Mouse (Mus musculus) hindbrain, embryonic 15.5 days (tissue): Measurements from ENCODE around the gene Pla2g1b. TPM values are rescaled to one million over a fixed set of nuclear protein-coding genes. Genes with fewer than 3 reads are reported as not detected.

Source experiments
- ATAC-seq: fragments of 200-750 bp; cut with Nextera tagmentation; 2 replicates; pipeline ENCODE4 v1.8.0; 2017; ENCODE audit warnings: low read depth, moderate number of reproducible peaks, moderate TSS enrichment; ENCODE audit not compliant: low FRiP score
- H3K27ac ChIP-seq: fragments of 300-500 bp; sonication (generic); replicated peaks from 2 replicates; pipeline ENCODE4 v1.5.1; 2015; ENCODE audit warnings: mild to moderate bottlenecking, inconsistent platforms
- H3K27me3 ChIP-seq: fragments of 300-500 bp; sonication (generic); 2 replicates; pipeline ENCODE4 v1.6.1; 2015; ENCODE audit warnings: control low read depth, inconsistent platforms
- H3K36me3 ChIP-seq: fragments of 300-500 bp; sonication (generic); 2 replicates; pipeline ENCODE4 v1.6.1; 2015; ENCODE audit warnings: control low read depth, inconsistent platforms
- H3K4me1 ChIP-seq: fragments of 300-500 bp; sonication (generic); replicated peaks from 2 replicates; pipeline ENCODE4 v1.6.1; 2015; ENCODE audit warnings: control low read depth, inconsistent platforms
- H3K4me2 ChIP-seq: fragments of 300-500 bp; sonication (generic); 2 replicates; pipeline ENCODE4 v1.6.1; 2015; ENCODE audit warnings: moderate library complexity, mild to moderate bottlenecking, inconsistent platforms
- H3K4me3 ChIP-seq: fragments of 300-500 bp; sonication (generic); 2 replicates; pipeline ENCODE4 v1.5.1; 2015; ENCODE audit warnings: mild to moderate bottlenecking, inconsistent platforms
- H3K9ac ChIP-seq: fragments of 300-500 bp; sonication (generic); 2 replicates; pipeline ENCODE4 v1.6.1; 2015; ENCODE audit warnings: inconsistent platforms
- H3K9me3 ChIP-seq: fragments of 300-500 bp; sonication (generic); 2 replicates; pipeline ENCODE4 v1.6.1; 2016; ENCODE audit warnings: control low read depth, inconsistent platforms
- WGBS: fragments of 180-500 bp; shearing (Covaris S2); methylation state at CpG from one replicate; pipeline ENCODE4 v1.1.7; 2015; 5-methylcytosine and 5-hydroxymethylcytosine counted together
- polyA plus RNA-seq: library from polyadenylated mRNA; unstranded; fragments of >200 nt; fragmentation: Nextera tagmentation; extraction: Ambion mirVana; gene quantifications from 2 replicates; pipeline ENCODE4 v1.2.1, GENCODE M21; 2015

Pla2g1b gene
- polyA plus RNA-seq, 1 experiment from 2014 or later: not detected

DNA sequence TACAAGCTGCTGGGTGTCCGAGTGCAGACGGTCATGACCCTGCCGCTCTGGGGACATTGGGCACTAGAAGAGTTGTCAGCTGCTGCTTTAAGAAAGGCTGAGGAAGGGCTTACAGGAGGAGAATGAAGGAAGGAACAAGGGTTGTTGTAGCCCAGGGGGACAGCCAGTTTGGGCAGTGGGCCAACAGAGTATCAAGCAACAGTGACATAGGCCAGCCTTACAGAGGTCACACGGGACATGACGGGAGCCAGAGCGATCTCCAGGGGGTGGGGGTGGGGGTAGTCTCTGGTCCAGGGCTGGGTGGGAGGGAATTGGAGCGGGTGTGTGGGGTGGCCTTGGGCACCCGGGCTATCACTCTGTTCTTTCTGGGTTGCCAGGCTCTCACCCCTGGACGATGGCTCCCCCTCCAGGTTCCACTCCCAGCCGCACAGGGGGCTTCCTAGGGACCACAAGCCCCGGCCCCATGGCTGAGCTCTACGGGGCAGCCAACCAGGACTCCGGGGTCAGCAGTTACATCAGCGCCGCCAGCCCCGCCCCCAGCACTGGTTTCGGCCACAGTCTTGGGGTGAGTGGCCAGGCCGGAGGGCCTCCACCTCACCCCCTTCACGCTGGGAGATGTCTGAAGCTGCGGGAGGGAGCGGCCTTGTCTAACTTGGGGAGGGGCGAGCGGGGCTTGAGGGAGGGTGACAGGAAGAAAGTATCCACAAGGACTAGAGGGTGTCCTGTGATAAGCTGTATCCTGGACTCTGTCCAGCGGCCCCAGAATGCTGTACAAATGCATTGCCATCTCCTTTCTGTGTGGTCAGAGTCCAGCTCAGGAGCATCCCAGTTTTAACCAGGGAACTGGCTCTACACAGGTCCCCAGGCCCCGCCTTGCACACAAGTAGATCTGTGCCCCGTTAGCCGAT is 15.4 kb upstream of the Pla2g1b start:
- H3K4me3 ChIP-seq: no peak overlapping the region
- WGBS: 86% methylated on average over 27 of the region's 27 CpGs
- no peaks in the 10 kb centered on the region for H3K27me3 ChIP-seq
- peaks cover 48% of the 10 kb centered on the region for H3K36me3 ChIP-seq
- H3K27ac ChIP-seq: no peak overlapping the region
- no peak overlapping the region for H3K9ac ChIP-seq
- no peak overlapping the region for H3K4me2 ChIP-seq
- no peaks in the 10 kb centered on the region for H3K4me1 ChIP-seq
- H3K9me3 ChIP-seq: no peaks in the 10 kb centered on the region
- no peak for ATAC-seq

DNA sequence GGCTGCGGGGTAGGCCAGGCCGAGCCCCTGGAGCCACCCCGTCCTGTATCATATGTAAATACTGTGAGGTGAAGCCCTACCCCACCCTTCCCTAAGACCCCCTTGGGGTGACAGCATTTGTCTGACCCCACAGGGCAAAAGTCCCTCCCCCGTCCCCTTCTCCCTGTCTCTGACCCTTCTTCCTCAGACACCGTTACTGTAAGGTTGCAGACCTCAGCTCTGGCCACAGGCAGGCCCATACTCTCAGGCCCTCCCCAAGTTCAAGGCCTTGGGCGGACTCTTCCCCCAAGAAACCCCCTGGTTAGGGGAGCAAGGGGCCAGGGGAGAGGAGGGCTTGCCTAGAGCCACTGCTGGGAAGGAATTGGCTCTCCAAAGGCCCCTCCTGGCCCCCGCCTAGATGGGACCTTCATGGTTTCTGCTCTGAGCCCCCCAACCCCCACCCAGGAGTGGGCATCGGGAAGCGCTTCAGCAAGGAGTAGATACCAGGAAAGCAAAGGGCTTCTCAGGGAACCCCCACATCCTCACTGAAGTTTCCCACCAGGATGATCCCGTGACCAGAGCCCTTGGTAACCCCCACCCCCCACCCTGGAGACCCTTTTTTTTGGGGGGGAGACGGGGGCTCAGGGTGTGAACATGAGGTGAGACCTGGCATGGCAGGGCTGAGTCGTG is 11.5 kb upstream of the Pla2g1b start:
- Histone ChIP-seq H3K4me2 (no peak overlapping the region), H3K27ac (no peak overlapping the region), H3K9ac (no peak overlapping the region), H3K36me3 (peaks cover 30% of the 10 kb centered on the region), H3K27me3 (no peaks in the 10 kb centered on the region), H3K4me1 (no peaks in the 10 kb centered on the region), H3K9me3 (no peaks in the 10 kb centered on the region), H3K4me3 (no peak overlapping the region)
- 81% methylated on average over 12 of the region's 12 CpGs for WGBS
- ATAC-seq: no peak; the same call in 1 of the 2 replicates

DNA sequence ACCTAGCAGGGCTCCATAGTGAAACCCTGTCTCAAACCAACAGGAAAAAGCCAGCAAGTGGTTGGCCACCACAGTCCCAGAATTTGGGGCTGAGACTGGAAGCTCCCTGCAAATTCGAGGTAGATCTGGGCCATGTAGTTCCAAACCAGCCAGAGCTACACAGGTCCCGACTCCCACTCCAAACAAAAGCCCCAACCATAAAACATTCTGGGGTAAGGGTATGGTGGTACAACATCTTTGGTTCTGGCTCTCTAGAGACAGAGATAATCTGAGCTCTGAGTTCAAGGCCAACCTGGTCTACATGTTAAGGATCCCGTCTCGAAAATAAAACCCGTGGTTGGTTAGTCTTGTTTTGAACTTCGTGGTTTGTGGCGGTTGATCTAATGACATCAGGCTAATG is 10.2 kb upstream of the Pla2g1b start:
- H3K9ac ChIP-seq: no peak overlapping the region
- no peaks in the 10 kb centered on the region for H3K9me3 ChIP-seq
- H3K27me3 ChIP-seq: no peaks in the 10 kb centered on the region
- H3K4me2 ChIP-seq: no peak overlapping the region
- peaks cover 23% of the 10 kb centered on the region for H3K36me3 ChIP-seq
- no peak for ATAC-seq
- H3K27ac ChIP-seq: no peak overlapping the region
- H3K4me1 ChIP-seq: no peaks in the 10 kb centered on the region
- no peak overlapping the region for H3K4me3 ChIP-seq
- 77% methylated on average over 7 of the region's 7 CpGs for WGBS

DNA sequence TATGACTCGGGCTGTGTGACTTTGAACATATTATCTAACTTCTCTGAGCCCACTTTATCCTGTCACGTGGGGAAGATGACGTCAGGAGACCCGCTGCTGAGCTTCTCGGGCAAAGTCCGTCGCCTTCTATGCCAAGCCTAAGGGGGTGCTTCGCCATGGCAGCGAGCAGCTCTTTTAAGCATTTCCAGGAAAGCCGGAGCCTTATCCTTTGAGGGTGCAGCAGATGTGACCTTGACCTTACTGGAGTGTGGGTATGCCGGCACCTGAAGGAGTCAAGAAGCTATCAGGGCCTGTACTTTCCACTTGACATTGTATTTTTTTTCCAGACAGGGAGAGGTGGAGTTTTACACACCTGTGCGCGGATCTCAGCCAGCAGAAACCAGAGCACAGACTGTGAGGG is 7.1 kb upstream of the Pla2g1b start:
- Histone ChIP-seq H3K9me3 (no peaks in the 10 kb centered on the region), H3K4me1 (no peaks in the 10 kb centered on the region), H3K36me3 (no peaks in the 10 kb centered on the region; the same call in 1 of the 2 replicates), H3K9ac (no peak overlapping the region), H3K4me2 (no peak overlapping the region), H3K4me3 (no peak overlapping the region), H3K27ac (no peak overlapping the region), H3K27me3 (no peaks in the 10 kb centered on the region)
- ATAC-seq: no peak
- WGBS: 68% methylated on average over 13 of the region's 13 CpGs

DNA sequence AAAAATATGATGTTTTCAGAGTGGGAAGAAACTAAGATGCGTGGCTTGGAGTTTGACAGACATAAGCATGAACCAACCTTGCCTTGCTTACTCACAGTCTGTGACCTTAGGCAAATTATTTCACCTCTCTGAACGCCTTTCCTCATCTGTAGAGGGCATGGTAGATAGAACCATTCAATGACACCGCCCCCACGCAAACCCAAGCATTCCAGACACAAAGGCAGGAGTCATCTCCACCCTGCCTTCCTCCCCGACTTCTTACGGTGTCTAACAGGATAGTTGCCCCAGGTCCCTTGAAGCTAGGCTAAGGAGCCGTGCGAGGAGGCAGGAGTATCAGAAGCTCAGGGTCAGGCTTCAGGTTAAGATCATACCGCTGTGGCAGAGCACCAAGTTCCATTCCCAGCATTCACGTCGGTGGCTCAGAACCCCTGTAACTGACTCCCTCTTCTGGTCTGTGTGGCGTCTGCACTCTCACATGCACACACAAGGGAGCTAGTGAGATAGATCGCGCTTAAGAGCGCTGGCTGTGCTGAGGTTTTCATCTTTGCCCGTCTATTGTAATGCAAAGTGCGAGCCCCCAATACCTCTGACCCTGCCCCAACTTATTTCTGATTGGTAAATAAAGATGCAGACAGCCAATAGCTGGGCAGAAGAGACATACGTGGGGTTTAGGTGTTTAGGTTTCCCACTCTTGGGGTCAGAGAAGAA is 1.5 kb upstream of the Pla2g1b start:
- no peak for ATAC-seq
- Histone ChIP-seq H3K4me3 (no peak overlapping the region), H3K9me3 (no peaks in the 10 kb centered on the region), H3K27me3 (no peaks in the 10 kb centered on the region), H3K27ac (no peak overlapping the region), H3K4me1 (no peaks in the 10 kb centered on the region), H3K9ac (no peak overlapping the region), H3K36me3 (no peaks in the 10 kb centered on the region), H3K4me2 (no peak overlapping the region)
- WGBS: 75% methylated on average over 18 of the region's 18 CpGs

DNA sequence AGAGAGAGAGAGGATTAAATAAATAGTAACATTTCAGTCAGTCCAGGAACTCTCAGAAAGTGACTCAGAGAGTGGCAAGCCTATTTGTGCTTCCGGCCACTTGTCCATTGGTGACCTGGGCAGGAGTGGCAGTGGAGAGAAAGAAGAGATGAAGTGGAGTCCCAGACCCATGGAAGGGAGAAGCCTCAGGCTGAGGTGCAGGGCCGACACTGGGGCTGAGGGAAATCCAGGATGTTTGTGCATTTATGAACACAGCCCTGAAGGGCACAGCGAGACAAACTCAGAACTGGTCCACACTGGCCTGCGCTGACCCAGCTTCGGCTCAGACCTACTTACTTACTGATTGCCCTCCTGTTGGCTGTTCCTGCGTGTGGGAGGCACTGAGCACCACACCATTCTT is 3.7 kb downstream of the Pla2g1b start:
- Histone ChIP-seq H3K9ac (no peak overlapping the region), H3K4me1 (peaks cover 4% of the 10 kb centered on the region; the same call in 1 of the 2 replicates), H3K9me3 (no peaks in the 10 kb centered on the region), H3K36me3 (no peaks in the 10 kb centered on the region), H3K27ac (no peak overlapping the region), H3K4me2 (no peak overlapping the region), H3K4me3 (no peak overlapping the region), H3K27me3 (no peaks in the 10 kb centered on the region)
- 73% methylated on average over 6 of the region's 6 CpGs for WGBS
- ATAC-seq: no peak

DNA sequence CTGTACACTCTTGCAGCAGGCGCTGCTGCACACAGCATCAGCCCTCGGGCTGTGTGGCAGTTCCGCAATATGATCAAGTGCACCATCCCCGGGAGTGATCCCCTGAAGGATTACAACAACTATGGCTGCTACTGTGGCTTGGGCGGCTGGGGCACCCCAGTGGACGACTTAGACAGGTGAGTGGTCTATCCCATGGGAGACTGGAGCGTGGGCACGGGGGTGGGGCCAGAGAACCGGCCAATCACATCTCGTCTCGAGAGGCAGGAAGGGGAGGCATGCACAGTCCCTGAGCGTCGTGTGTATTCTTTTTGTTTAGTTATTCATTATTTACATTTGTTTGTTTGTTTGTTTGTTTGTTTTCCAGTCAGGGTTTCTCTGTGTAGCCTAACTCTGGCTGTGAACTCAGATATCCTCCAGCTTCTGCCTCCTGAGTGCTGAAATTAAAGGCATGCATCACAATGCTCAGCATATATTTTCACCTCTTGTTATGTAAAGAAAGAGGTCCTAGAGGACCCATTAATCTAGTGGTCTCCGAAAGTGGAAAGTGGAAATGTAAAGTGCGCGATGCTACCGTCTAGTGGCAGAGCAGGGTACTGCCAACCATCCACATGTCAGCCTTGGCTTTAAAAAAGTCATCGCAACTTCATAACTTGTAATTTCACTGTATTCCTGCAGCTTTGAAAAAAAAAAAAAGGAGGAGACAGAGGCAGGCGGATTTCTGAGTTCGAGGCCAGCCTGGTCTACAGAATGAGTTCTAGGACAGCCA is 4.9 kb downstream of the Pla2g1b start:
- ATAC-seq: no peak
- H3K9me3 ChIP-seq: no peaks in the 10 kb centered on the region
- peak overlapping the region; percentile 37 for H3K4me2 ChIP-seq
- no peaks in the 10 kb centered on the region for H3K27me3 ChIP-seq
- no peak overlapping the region for H3K27ac ChIP-seq
- H3K36me3 ChIP-seq: no peaks in the 10 kb centered on the region
- no peak overlapping the region for H3K9ac ChIP-seq
- WGBS: 29% methylated on average over 20 of the region's 20 CpGs
- peaks cover 8% of the 10 kb centered on the region for H3K4me1 ChIP-seq
- peak overlapping the region; percentile 4; the same call in 1 of the 2 replicates for H3K4me3 ChIP-seq

DNA sequence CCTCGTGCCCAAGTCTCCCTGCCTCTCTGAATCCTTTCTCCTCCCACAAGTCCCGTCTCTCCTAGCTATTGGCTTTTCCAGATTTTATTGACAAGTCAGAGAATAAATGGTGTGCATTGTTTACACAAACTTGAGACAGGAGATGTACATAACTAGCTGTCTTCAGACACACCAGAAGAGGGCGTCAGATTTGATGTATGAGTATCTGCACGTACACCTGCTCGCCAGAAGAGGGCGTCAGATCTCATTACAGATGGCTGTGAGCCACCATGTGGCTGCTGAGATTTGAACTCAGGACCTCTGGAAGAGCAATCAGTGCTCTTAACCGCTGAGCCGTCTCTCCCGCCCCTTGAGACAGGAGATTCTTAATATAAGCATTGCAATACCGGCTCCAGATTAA is 7.1 kb downstream of the Pla2g1b start:
- WGBS: 75% methylated on average over 10 of the region's 10 CpGs
- Histone ChIP-seq H3K27me3 (no peaks in the 10 kb centered on the region), H3K9ac (no peak overlapping the region), H3K4me3 (no peak overlapping the region), H3K9me3 (no peaks in the 10 kb centered on the region), H3K27ac (no peak overlapping the region), H3K36me3 (0 out of 2 replicates have a peak, but pooled peaks cover 8% of the 10 kb centered on the region), H3K4me1 (peaks cover 8% of the 10 kb centered on the region), H3K4me2 (no peak overlapping the region)
- ATAC-seq: no peak

DNA sequence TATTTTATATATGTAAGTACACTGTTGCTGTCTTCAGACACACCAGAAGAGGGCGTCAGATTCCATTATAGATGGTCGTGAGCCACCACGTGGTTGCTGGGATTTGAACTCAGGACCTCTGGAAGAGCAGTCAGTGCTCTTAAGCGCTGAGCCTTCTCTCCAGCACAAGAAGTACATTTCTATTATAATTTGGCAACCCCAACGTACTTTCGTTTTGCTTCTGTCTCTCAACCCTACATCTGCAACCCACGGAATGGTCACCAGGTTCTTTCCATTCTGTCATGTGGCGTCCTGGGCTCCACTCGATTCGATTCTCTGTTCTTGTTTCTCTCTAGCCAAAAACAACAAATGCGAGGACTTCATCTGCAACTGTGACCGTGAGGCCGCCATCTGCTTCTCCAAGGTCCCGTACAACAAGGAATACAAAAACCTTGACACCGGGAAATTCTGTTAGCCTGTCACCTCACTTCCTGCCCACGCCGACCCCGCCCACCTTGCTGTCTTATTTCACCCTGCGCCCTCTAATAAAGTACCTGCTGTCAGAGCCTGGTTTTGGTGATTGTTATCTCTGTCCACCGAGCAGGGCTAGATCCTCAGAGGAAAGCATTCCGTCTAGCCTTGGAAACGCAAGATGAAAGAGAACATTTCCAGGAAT is 8.2 kb downstream of the Pla2g1b start:
- Histone ChIP-seq H3K9ac (no peak overlapping the region), H3K27me3 (no peaks in the 10 kb centered on the region), H3K4me2 (no peak overlapping the region), H3K36me3 (peaks cover 8% of the 10 kb centered on the region; the same call in 1 of the 2 replicates), H3K27ac (no peak overlapping the region), H3K9me3 (no peaks in the 10 kb centered on the region), H3K4me1 (peaks cover 8% of the 10 kb centered on the region), H3K4me3 (no peak overlapping the region)
- ATAC-seq: no peak
- 78% methylated on average over 22 of the region's 22 CpGs for WGBS

DNA sequence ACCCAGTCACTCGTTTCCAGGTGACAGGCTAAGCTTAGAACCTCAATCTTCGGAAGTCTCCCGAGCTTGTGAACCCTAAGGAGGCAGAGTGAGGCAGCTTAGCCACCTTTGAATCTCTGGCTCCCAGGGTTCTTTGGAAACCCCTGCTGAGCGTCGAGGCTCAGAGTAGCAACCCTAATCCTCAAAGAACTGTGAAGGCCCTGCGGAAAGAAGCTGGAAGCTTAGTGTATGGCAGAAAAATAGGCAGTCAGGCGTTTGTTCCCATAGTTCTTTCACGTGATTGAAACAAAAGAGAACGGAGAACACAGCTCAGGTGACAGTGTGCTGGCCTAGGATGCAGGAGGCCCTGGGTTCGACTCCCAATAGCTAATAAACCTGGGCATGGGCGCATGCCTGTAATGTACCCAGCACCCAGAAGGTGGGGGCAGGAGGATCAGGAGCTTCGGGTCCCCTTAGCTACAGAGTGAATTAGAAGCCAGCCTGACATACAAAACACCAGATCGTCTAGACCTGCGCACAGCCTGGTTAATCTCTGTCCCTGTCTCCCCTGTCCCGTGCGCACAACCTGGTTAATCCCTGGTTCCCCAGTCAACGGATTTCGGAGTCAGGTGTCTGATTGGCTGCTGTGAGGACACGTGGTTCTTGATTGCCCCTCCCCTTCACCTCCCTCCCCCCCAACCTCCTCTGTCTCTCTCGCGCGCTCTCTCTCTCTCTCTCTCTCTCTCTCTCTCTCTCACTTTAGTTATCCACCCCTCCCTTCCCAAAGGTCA is 9.5 kb downstream of the Pla2g1b start:
- H3K9me3 ChIP-seq: no peaks in the 10 kb centered on the region
- peak overlapping the region; percentile 34 for H3K4me3 ChIP-seq
- H3K4me1 ChIP-seq: peaks cover 11% of the 10 kb centered on the region
- peak overlapping the region; percentile 6; the same call in 1 of the 2 replicates for H3K27ac ChIP-seq
- peak overlapping the region; percentile 15; the same call in 1 of the 2 replicates for H3K9ac ChIP-seq
- no peaks in the 10 kb centered on the region for H3K27me3 ChIP-seq
- 12% methylated on average over 22 of the region's 22 CpGs for WGBS
- H3K4me2 ChIP-seq: peak overlapping the region; percentile 53
- ATAC-seq: peak; percentile 83
- peaks cover 10% of the 10 kb centered on the region; the same call in 1 of the 2 replicates for H3K36me3 ChIP-seq
